Mouse (Mus musculus) embryonic facial prominence, embryonic 11.5 days (tissue): ENCODE measurements at regions not wholly inside any gene's neighbourhood (a gene's known extent, or its start where the extent isn't known, plus 50 kb on each side); places are given as distances from the start of the nearest gene placed in this dataset.
A peak's percentile ranks its signal among the peaks of the same experiment; 100 is the strongest.

Experiments used
- ATAC-seq: fragments of 200-750 bp; cut with Nextera tagmentation; replicated peaks from 2 replicates; pipeline ENCODE4 v1.8.0; 2017; ENCODE audit warnings: low read depth; ENCODE audit not compliant: insufficient number of reproducible peaks, low FRiP score, low TSS enrichment
- DNase-seq: peaks from one replicate; pipeline ENCODE4 v3.0.0-alpha.2; 2015; ENCODE audit warnings: low spot score
- H3K27ac ChIP-seq: fragments of 300-500 bp; sonication (generic); replicated peaks from 2 replicates; pipeline ENCODE4 v1.5.1; 2014; ENCODE audit warnings: mild to moderate bottlenecking, low read depth, low read length, control low read depth
- H3K27me3 ChIP-seq: fragments of 300-500 bp; sonication (generic); 2 replicates; pipeline ENCODE4 v1.6.1; 2014; ENCODE audit warnings: mild to moderate bottlenecking, low read length, moderate library complexity, mixed read lengths; ENCODE audit not compliant: control insufficient read depth, insufficient read depth
- H3K36me3 ChIP-seq: fragments of 300-500 bp; sonication (generic); replicated peaks from 2 replicates; pipeline ENCODE4 v1.6.1; 2014; ENCODE audit warnings: low read depth, mild to moderate bottlenecking, low read length, moderate library complexity, mixed read lengths; ENCODE audit not compliant: control insufficient read depth, insufficient read depth
- H3K4me1 ChIP-seq: fragments of 300-500 bp; sonication (generic); 2 replicates; pipeline ENCODE4 v1.6.1; 2014; ENCODE audit warnings: low read length, mixed read lengths; ENCODE audit not compliant: control insufficient read depth, insufficient read depth
- H3K4me2 ChIP-seq: fragments of 300-500 bp; sonication (generic); 2 replicates; pipeline ENCODE4 v1.6.1; 2014; ENCODE audit warnings: low read depth, mild to moderate bottlenecking, control low read depth, low read length, moderate library complexity
- H3K4me3 ChIP-seq: fragments of 300-500 bp; sonication (generic); 2 replicates; pipeline ENCODE4 v1.5.1; 2014; ENCODE audit warnings: low read depth, low read length, control low read depth
- H3K9ac ChIP-seq: fragments of 300-500 bp; sonication (generic); replicated peaks from 2 replicates; pipeline ENCODE4 v1.6.1; 2014; ENCODE audit warnings: mild to moderate bottlenecking, control low read depth, low read length
- H3K9me3 ChIP-seq: fragments of 300-500 bp; sonication (generic); replicated peaks from 2 replicates; pipeline ENCODE4 v1.6.1; 2016; ENCODE audit warnings: mild to moderate bottlenecking, low read length, inconsistent platforms, mixed read lengths; ENCODE audit not compliant: control insufficient read depth
- WGBS: fragments of 180-500 bp; shearing (Covaris S2); extraction: QIAGEN DNeasy Blood & Tissue Kit; methylation state at CpG from one replicate; pipeline ENCODE4 v1.1.7; 2014; 5-methylcytosine and 5-hydroxymethylcytosine counted together

GRCm38 (mm10) chr7:74224378-74224777, 210.9 kb upstream of the St8sia2 start:
- no peak overlapping the region for H3K4me3 ChIP-seq
- no peaks in the 10 kb centered on the region for H3K4me1 ChIP-seq
- DNase-seq (no peak), ATAC-seq (no peak)
- no peaks in the 10 kb centered on the region for H3K9me3 ChIP-seq
- H3K27ac ChIP-seq = no peak overlapping the region
- H3K4me2 ChIP-seq = no peak overlapping the region
- WGBS = 75% methylated on average over 3 of the region's 3 CpGs
- H3K27me3 ChIP-seq = no peaks in the 10 kb centered on the region
- no peaks in the 10 kb centered on the region for H3K36me3 ChIP-seq
- H3K9ac ChIP-seq = no peak overlapping the region

- no peak overlapping the region for H3K27ac ChIP-seq
- H3K9me3 ChIP-seq = no peaks in the 10 kb centered on the region
- H3K9ac ChIP-seq = no peak overlapping the region
- ATAC-seq (no peak), DNase-seq (peak; percentile 50)
- H3K36me3 ChIP-seq = no peaks in the 10 kb centered on the region
- WGBS = 28% methylated on average over 4 of the region's 4 CpGs
- no peaks in the 10 kb centered on the region for H3K4me1 ChIP-seq
- H3K27me3 ChIP-seq = no peaks in the 10 kb centered on the region
- no peak overlapping the region for H3K4me3 ChIP-seq
- no peak overlapping the region for H3K4me2 ChIP-seq
Observed at GRCm38 (mm10) chr7:74200661-74201060, 187.2 kb upstream of the St8sia2 start.

DNA sequence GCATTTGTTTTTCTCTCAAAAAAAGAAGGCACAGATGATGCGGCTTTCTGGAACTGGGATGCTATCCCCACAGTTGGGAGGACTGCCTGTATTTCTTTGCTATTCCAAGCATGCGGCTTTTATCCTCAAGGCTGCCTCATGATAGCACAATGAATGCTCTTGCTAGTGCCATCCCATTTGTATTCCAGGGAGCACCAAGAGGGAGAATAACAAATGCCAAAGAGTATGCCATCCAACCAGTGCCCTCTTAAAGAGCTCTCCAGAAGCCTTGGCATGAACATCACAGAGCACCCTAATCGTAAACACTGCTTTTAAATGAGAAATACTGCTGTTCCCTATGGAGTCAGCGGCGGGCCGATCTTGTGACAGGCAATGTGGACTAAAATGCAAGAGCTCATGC, 185.3 kb upstream of the St8sia2 start:
- 93% methylated on average over 6 of the region's 6 CpGs for WGBS
- ATAC-seq = no peak
- no peak overlapping the region for H3K4me2 ChIP-seq

GRCm38 (mm10) chr7:74184661-74185060, 171.2 kb upstream of the St8sia2 start:
- H3K4me3 ChIP-seq = no peak overlapping the region
- no peaks in the 10 kb centered on the region for H3K27me3 ChIP-seq
- no peak overlapping the region for H3K9ac ChIP-seq
- ATAC-seq (no peak), DNase-seq (no peak)
- H3K9me3 ChIP-seq = no peaks in the 10 kb centered on the region
- no peak overlapping the region for H3K4me2 ChIP-seq
- H3K27ac ChIP-seq = no peak overlapping the region
- H3K36me3 ChIP-seq = no peaks in the 10 kb centered on the region
- no peaks in the 10 kb centered on the region for H3K4me1 ChIP-seq

More for the DNA sequence above, 185.3 kb upstream of the St8sia2 start:
- Histone ChIP-seq H3K9ac (no peak overlapping the region), H3K4me3 (no peak overlapping the region), H3K4me1 (no peaks in the 10 kb centered on the region), H3K9me3 (no peaks in the 10 kb centered on the region), H3K36me3 (no peaks in the 10 kb centered on the region), H3K27me3 (no peaks in the 10 kb centered on the region), H3K27ac (no peak overlapping the region)
- no peak for DNase-seq

DNA sequence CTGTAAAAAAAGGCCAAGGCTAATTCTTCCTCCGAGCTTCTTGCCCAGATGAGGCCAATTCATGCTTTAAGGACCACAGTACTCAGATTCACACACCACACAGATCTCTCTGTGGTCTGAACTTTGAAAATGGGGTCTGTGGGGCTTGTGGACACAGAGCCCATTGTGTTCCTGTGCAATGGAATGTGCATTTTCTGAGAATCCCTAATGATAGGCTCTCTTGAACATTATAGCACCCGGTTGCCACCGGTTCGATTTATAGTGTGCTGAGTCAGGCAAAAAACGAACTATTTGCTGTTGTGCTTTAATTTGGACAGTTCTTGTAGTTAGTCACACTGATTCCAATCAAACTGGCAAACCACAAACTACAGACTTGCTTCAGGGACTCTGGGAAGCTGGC, 160.7 kb upstream of the St8sia2 start:
- ATAC-seq (no peak), DNase-seq (no peak)
- H3K27ac ChIP-seq = no peak overlapping the region
- H3K9me3 ChIP-seq = no peaks in the 10 kb centered on the region
- H3K27me3 ChIP-seq = no peaks in the 10 kb centered on the region
- H3K4me2 ChIP-seq = no peak overlapping the region
- no peak overlapping the region for H3K4me3 ChIP-seq
- H3K36me3 ChIP-seq = no peaks in the 10 kb centered on the region
- H3K9ac ChIP-seq = no peak overlapping the region
- no peaks in the 10 kb centered on the region for H3K4me1 ChIP-seq
- WGBS = 48% methylated on average over 5 of the region's 5 CpGs

GRCm38 (mm10) chr7:74173230-74173612, 159.7 kb upstream of the St8sia2 start:
- ATAC-seq = no peak
- Histone ChIP-seq H3K36me3 (no peaks in the 10 kb centered on the region), H3K9ac (no peak overlapping the region), H3K27ac (no peak overlapping the region), H3K4me2 (no peak overlapping the region), H3K27me3 (no peaks in the 10 kb centered on the region), H3K9me3 (no peaks in the 10 kb centered on the region), H3K4me1 (no peaks in the 10 kb centered on the region), H3K4me3 (no peak overlapping the region)
- DNase-seq = peak; percentile 67
- WGBS = 32% methylated on average over 2 of the region's 2 CpGs

DNA sequence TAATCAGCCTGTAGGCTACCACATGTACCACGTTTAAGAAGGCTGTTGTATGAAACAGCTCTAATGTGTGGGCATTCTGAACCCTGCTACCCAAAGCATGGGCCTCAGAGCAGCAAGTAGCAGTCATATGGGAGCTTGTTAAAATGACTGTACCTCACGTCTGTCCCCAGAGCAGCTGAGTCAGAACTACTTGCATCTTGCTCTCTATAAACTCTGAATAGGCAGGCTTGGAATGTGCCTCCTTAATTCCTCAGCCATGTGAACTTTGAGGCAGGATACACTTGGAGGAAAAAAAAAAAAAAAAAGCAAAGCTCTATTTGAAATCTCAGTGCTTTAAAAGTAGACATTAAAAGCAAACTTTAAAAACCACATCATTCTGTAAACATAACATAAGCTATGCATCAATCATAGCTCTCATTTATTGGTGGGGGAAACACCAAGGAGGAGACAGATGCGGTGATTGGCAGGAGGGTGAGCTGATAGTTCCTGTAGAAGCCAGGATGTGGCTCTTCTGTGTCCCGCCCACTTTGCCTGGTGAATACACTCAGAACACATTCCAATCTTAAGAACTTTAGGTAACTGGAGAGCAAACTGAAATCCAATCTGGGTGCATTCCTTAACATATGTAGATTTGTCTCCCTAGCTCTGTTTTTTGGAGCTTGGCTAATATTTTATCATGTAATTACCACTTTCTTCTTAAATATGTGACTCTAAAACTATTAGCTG, 159.2 kb upstream of the St8sia2 start:
- Histone ChIP-seq H3K4me3 (no peak overlapping the region), H3K36me3 (no peaks in the 10 kb centered on the region), H3K27me3 (no peaks in the 10 kb centered on the region), H3K27ac (no peak overlapping the region), H3K9me3 (no peaks in the 10 kb centered on the region), H3K4me1 (no peaks in the 10 kb centered on the region), H3K4me2 (no peak overlapping the region), H3K9ac (no peak overlapping the region)
- peak; percentile 66 for DNase-seq
- ATAC-seq = 0 out of 2 replicates have a peak, but pooled peaks have one; percentile 62
- 57% methylated on average over 4 of the region's 4 CpGs for WGBS

- no peak overlapping the region for H3K4me3 ChIP-seq
- no peak overlapping the region for H3K27ac ChIP-seq
- H3K4me2 ChIP-seq = no peak overlapping the region
- ATAC-seq = no peak
- WGBS = 71% methylated on average over 4 of the region's 4 CpGs
- no peak overlapping the region for H3K9ac ChIP-seq
- H3K9me3 ChIP-seq = no peaks in the 10 kb centered on the region; the same call in 1 of the 2 replicates
- no peaks in the 10 kb centered on the region for H3K36me3 ChIP-seq
- no peaks in the 10 kb centered on the region for H3K27me3 ChIP-seq
- DNase-seq = no peak
- no peaks in the 10 kb centered on the region for H3K4me1 ChIP-seq
Observed at GRCm38 (mm10) chr7:74151590-74151989, 138.1 kb upstream of the St8sia2 start.
